Mouse (Mus musculus) bone marrow macrophage, adult 2 months (primary cell): ENCODE measurements around the gene Ankfy1.

Experiments
- CTCF ChIP-seq: IDR thresholded peaks from 2 replicates; pipeline ENCODE4 v1.5.1; 2012; ENCODE audit warnings: low read depth, mild to moderate bottlenecking, low read length, moderate library complexity
- POLR2A ChIP-seq: IDR thresholded peaks from 2 replicates; pipeline ENCODE4 v1.6.1; 2012; ENCODE audit warnings: mild to moderate bottlenecking, low read depth, low read length, borderline replicate concordance

- no peak for TF ChIP-seq CTCF
- no peak for TF ChIP-seq POLR2A
Measured at GRCm38 (mm10) chr11:72803038-72803437, 113.2 kb downstream of the Ankfy1 start.
